Mouse (Mus musculus): Measurements from ENCODE around the gene Ttyh1.

The Ttyh1 gene

GRCm38 (mm10) chr7:4119344-4119902 lies at the start of gene Ttyh1:
TSS of gene Ttyh1 (plus strand) at chr7:4119408.
- DNase-seq (ENCODE audit: low read depth, low spot score), result no peak

- DNase-seq (ENCODE audit: low read depth, low spot score), result no peak
Observed at GRCm38 (mm10) chr7:4071066-4071465, 48.1 kb upstream of the Ttyh1 start.

GRCm38 (mm10) chr7:4073144-4073543 lies 46.1 kb upstream of the Ttyh1 start:
- no peak for DNase-seq (ENCODE audit: low read depth, low spot score)

GRCm38 (mm10) chr7:4079511-4079910 lies 39.7 kb upstream of the Ttyh1 start:
- DNase-seq (ENCODE audit: low read depth, low spot score), result no peak

GRCm38 (mm10) chr7:4080552-4080951 lies 38.7 kb upstream of the Ttyh1 start:
- DNase-seq (ENCODE audit: low read depth, low spot score), result no peak

GRCm38 (mm10) chr7:4081706-4082105 lies 37.5 kb upstream of the Ttyh1 start:
- DNase-seq (ENCODE audit: low read depth, low spot score), result no peak

GRCm38 (mm10) chr7:4082804-4083203 lies 36.4 kb upstream of the Ttyh1 start:
- DNase-seq (ENCODE audit: low read depth, low spot score), result no peak

GRCm38 (mm10) chr7:4084161-4084560 lies 35.0 kb upstream of the Ttyh1 start:
- DNase-seq (ENCODE audit: low read depth, low spot score), result no peak

GRCm38 (mm10) chr7:4085562-4085961 lies 33.6 kb upstream of the Ttyh1 start:
- DNase-seq (ENCODE audit: low read depth, low spot score), result no peak

GRCm38 (mm10) chr7:4087238-4087895 lies 31.8 kb upstream of the Ttyh1 start:
- DNase-seq (ENCODE audit: low read depth, low spot score), result no peak

GRCm38 (mm10) chr7:4087896-4088480 lies 31.2 kb upstream of the Ttyh1 start:
- no peak for DNase-seq (ENCODE audit: low read depth, low spot score)

GRCm38 (mm10) chr7:4088679-4089078 lies 30.5 kb upstream of the Ttyh1 start:
- DNase-seq (ENCODE audit: low read depth, low spot score), result no peak

GRCm38 (mm10) chr7:4091170-4091569 lies 28.0 kb upstream of the Ttyh1 start:
- no peak for DNase-seq (ENCODE audit: low read depth, low spot score)

- DNase-seq (ENCODE audit: low read depth, low spot score), result no peak
Observed at GRCm38 (mm10) chr7:4098301-4098700, 20.9 kb upstream of the Ttyh1 start.

- no peak for DNase-seq (ENCODE audit: low read depth, low spot score)
Observed at GRCm38 (mm10) chr7:4098832-4099231, 20.4 kb upstream of the Ttyh1 start.

GRCm38 (mm10) chr7:4101144-4101543 lies 18.1 kb upstream of the Ttyh1 start:
- no peak for DNase-seq (ENCODE audit: low read depth, low spot score)

GRCm38 (mm10) chr7:4103411-4103810 lies 15.8 kb upstream of the Ttyh1 start:
- DNase-seq (ENCODE audit: low read depth, low spot score), result peak; percentile 19

- no peak for DNase-seq (ENCODE audit: low read depth, low spot score)
Observed at GRCm38 (mm10) chr7:4111766-4112165, 7.4 kb upstream of the Ttyh1 start.

GRCm38 (mm10) chr7:4117050-4117814 lies 2.0 kb upstream of the Ttyh1 start:
- no peak for DNase-seq (ENCODE audit: low read depth, low spot score)

- DNase-seq (ENCODE audit: low read depth, low spot score), result no peak
Observed at GRCm38 (mm10) chr7:4119976-4120921, 1.0 kb downstream of the Ttyh1 start.

- no peak for DNase-seq (ENCODE audit: low read depth, low spot score)
Observed at GRCm38 (mm10) chr7:4122076-4122768, 3.0 kb downstream of the Ttyh1 start.

All from c-Kit-negative CD71-positive TER-119-positive erythroid progenitor cells, embryonic 14.5 days (primary cell).